Mouse (Mus musculus): Measurements from ENCODE around the gene Pigs. TPM values are rescaled to one million over a fixed set of nuclear protein-coding genes. Genes with fewer than 3 reads are reported as not detected.
A peak's percentile ranks its signal among the peaks of the same experiment; 100 is the strongest.

The Pigs gene
- polyA plus RNA-seq, 1 experiment from 2014 or later = 82.9 TPM

DNA sequence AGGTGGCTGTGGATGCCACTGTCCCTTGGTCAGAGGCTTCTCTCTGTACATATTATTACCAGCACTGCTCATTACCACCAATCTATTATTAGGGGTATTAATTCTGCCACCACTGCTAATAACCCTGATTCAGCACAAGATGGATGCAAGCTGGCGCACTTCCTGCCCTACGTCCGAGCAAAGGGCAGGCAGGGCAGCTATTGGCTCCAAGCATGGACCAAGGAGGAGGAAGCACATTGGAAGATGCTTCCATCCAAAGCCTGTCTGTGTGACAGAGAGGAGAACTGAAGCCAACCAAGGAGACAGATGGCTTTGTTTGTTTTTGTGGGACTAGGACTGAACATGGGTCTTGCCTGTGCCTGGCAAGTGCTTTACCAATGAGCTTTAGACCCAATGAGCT, 52.8 kb downstream of the Pigs start:
- Histone ChIP-seq H3K9me3 (no peaks in the 10 kb centered on the region), H3K27me3 (ENCODE audit: insufficient read depth, poor library complexity, severe bottlenecking) (peaks cover 4% of the 10 kb centered on the region; the same call in 1 of the 2 replicates), H3K4me3 (no peak overlapping the region), H3K27ac (no peak overlapping the region), H3K36me3 (no peaks in the 10 kb centered on the region), H3K4me1 (replicated peaks) (0 out of 2 replicates have a peak, but pooled peaks cover 15% of the 10 kb centered on the region)
- 90% methylated on average over 3 of the region's 3 CpGs for WGBS
- DNase-seq (ENCODE audit: low spot score) = no peak

DNA sequence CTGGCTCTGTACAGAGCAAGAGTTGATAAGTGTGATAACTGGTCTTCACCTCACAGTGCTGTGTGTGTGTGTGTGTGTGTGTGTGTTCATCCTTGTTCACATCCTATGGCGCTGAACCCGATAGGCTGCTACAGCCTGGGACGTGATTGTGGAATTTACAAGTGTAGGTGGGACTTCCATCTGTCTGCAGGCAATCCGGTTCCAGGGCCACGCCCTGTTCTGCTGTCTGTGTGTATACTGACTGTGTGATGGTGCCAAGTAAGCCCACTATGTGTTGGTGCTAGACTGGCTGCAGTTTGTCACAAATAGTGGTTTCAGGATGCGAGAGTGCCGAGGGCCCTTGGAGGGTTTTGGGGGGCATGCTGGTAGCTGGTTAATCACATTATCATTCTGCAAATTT, 54.1 kb downstream of the Pigs start:
- Histone ChIP-seq H3K4me3 (no peak overlapping the region), H3K9me3 (no peaks in the 10 kb centered on the region), H3K27me3 (ENCODE audit: insufficient read depth, poor library complexity, severe bottlenecking) (peaks cover 4% of the 10 kb centered on the region; the same call in 1 of the 2 replicates), H3K36me3 (no peaks in the 10 kb centered on the region), H3K27ac (0 out of 2 replicates have a peak overlapping the region, but pooled peaks have one; percentile 23), H3K4me1 (replicated peaks) (0 out of 2 replicates have a peak, but pooled peaks cover 17% of the 10 kb centered on the region)
- WGBS = 82% methylated on average over 7 of the region's 7 CpGs
- no peak for DNase-seq (ENCODE audit: low spot score)

DNA sequence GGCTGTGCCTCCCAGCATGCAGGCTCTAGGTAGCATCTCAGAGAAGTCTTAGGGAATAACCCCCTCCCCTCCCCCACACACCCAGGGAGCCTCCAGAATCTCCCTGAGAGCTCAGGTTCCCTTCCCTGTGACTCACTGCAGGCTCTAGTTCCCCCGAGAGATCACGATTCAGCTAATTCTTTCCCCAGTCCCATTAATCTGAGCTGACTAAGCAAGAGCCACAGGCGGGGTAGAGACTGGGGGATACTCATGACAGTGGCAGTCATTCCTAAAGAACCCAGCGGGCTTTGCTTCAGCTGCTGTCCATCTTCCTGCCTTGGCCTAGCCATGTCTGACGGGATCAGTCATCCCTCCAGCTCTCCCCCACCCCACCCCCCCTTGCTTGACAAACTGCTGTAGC, 54.5 kb downstream of the Pigs start:
- H3K27ac ChIP-seq = peak overlapping the region; percentile 23; the same call in 1 of the 2 replicates
- peaks cover 4% of the 10 kb centered on the region; the same call in 1 of the 2 replicates for H3K27me3 ChIP-seq (ENCODE audit: insufficient read depth, poor library complexity, severe bottlenecking)
- 40% methylated on average over 5 of the region's 5 CpGs for WGBS
- no peaks in the 10 kb centered on the region for H3K36me3 ChIP-seq
- no peaks in the 10 kb centered on the region for H3K9me3 ChIP-seq
- H3K4me1 ChIP-seq (replicated peaks) = 0 out of 2 replicates have a peak, but pooled peaks cover 13% of the 10 kb centered on the region
- H3K4me3 ChIP-seq = no peak overlapping the region
- no peak for DNase-seq (ENCODE audit: low spot score)

DNA sequence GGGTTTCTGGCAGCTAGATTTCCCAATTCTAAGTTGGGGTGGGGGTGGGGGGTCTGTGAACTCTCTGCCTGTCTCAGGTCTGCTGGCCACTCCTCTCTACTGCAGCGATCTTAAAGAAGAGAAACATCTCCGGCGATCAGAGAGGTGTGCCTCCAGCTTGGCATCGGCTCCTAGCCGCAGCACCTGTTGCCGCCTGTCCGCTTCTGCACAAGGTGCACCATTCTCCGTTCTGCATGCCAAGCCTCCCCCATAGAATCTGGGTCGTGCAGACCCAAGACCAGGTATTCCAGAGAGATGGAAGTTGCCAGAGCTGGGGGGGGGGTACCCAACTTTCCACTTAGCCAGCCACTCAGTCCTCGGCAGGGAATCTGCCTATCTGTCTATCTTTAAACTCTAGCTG, 57.6 kb downstream of the Pigs start:
- Histone ChIP-seq H3K36me3 (no peaks in the 10 kb centered on the region), H3K27ac (no peak overlapping the region), H3K4me1 (replicated peaks) (0 out of 2 replicates have a peak, but pooled peaks cover 12% of the 10 kb centered on the region), H3K9me3 (no peaks in the 10 kb centered on the region), H3K4me3 (no peak overlapping the region), H3K27me3 (ENCODE audit: insufficient read depth, poor library complexity, severe bottlenecking) (no peaks in the 10 kb centered on the region)
- 86% methylated on average over 10 of the region's 10 CpGs for WGBS
- no peak for DNase-seq (ENCODE audit: low spot score)

DNA sequence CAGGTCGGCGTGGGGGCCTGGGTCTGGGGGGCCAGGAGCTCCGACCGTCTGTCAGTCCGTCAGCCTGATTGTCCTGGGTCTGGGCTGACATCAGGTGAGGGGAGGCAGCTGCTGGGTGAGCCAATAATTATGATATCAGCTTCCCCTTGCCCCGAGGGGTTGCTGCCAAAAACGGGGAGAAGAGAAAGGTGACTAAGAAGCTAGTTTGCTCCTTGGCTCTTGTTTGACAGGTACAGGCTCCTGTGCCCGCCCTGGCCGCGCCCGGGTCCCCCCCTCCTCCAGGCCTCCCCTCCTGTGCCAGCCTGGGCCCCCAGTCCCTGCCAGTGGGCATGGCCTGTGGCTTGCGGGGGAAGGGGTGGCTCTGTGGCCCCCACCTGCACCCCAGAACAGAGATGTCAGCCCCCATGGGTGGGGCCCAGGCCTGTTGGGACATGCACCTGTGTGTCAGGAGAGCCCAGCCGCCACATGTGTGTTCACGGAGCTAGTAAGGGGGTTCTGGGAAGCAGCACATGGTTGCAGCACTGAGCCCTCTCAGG, 58.4 kb downstream of the Pigs start, which contains the start of gene Foxn1:
Gene Foxn1, minus strand, starts transcription at position 51 of the 536 bp plus-strand sequence.
- no peaks in the 10 kb centered on the region for H3K27me3 ChIP-seq (ENCODE audit: insufficient read depth, poor library complexity, severe bottlenecking)
- no peak for DNase-seq (ENCODE audit: low spot score)
- H3K27ac ChIP-seq = 0 out of 2 replicates have a peak within 1 kb of the TSS, but pooled peaks have one; percentile 12
- no peaks in the 10 kb centered on the region for H3K36me3 ChIP-seq
- H3K4me1 ChIP-seq (replicated peaks) = 0 out of 2 replicates have a peak, but pooled peaks cover 12% of the 10 kb centered on the region
- no peaks in the 10 kb centered on the region for H3K9me3 ChIP-seq
- 80% methylated on average over 14 of the region's 14 CpGs for WGBS
- no peak within 1 kb of the TSS for H3K4me3 ChIP-seq

Other genes starting within 250 kb of the Pigs start
- 40.6 and 41.4 TPM in 2 replicates for gene Eral1, start 248.0 kb upstream of the Pigs start, polyA plus RNA-seq (2016; fragmentation: Nextera tagmentation; extraction: Ambion mirVana)
- gene Fam222b, start 233.8 kb upstream of the Pigs start, polyA plus RNA-seq (2016; fragmentation: Nextera tagmentation; extraction: Ambion mirVana) = 29.2 and 33.8 TPM in 2 replicates
- 124 and 163 TPM in 2 replicates for gene Traf4, start 162.8 kb upstream of the Pigs start, polyA plus RNA-seq (2016; fragmentation: Nextera tagmentation; extraction: Ambion mirVana)
- 11.3 and 12.1 TPM in 2 replicates for gene Nek8, start 151.7 kb upstream of the Pigs start, polyA plus RNA-seq (2016; fragmentation: Nextera tagmentation; extraction: Ambion mirVana)
- 7.0 and 8.9 TPM in 2 replicates for gene Tlcd1, start 151.7 kb upstream of the Pigs start, polyA plus RNA-seq (2016; fragmentation: Nextera tagmentation; extraction: Ambion mirVana)
- 1,007 and 1,099 TPM in 2 replicates for gene Rpl23a, start 144.8 kb upstream of the Pigs start, polyA plus RNA-seq (2016; fragmentation: Nextera tagmentation; extraction: Ambion mirVana)
- gene Rab34, start 140.0 kb upstream of the Pigs start, polyA plus RNA-seq (2016; fragmentation: Nextera tagmentation; extraction: Ambion mirVana) = 71.8 and 80.5 TPM in 2 replicates
- 1.6 and 1.8 TPM in 2 replicates for gene Proca1, start 135.0 kb upstream of the Pigs start, polyA plus RNA-seq (2016; fragmentation: Nextera tagmentation; extraction: Ambion mirVana)
- gene Sdf2, start 82.7 kb upstream of the Pigs start, polyA plus RNA-seq (2016; fragmentation: Nextera tagmentation; extraction: Ambion mirVana) = 53.6 and 63.8 TPM in 2 replicates
- 35.0 and 36.3 TPM in 2 replicates for gene Supt6, start 82.4 kb upstream of the Pigs start, polyA plus RNA-seq (2016; fragmentation: Nextera tagmentation; extraction: Ambion mirVana)
- gene 2610507B11Rik, start 66.7 kb upstream of the Pigs start, polyA plus RNA-seq (2016; fragmentation: Nextera tagmentation; extraction: Ambion mirVana) = 53.2 and 65.6 TPM in 2 replicates
- gene BC030499, start 37.6 kb upstream of the Pigs start, polyA plus RNA-seq (2016; fragmentation: Nextera tagmentation; extraction: Ambion mirVana) = 0.52 and 0.93 TPM in 2 replicates
- 53.2 and 62.7 TPM in 2 replicates for gene Spag5, start 26.9 kb upstream of the Pigs start, polyA plus RNA-seq (2016; fragmentation: Nextera tagmentation; extraction: Ambion mirVana)
- 2.5 and 3.1 TPM in 2 replicates for gene Aldoc, start 5.4 kb upstream of the Pigs start, polyA plus RNA-seq (2016; fragmentation: Nextera tagmentation; extraction: Ambion mirVana)
- 59.1 and 76.7 TPM in 2 replicates for gene Unc119, start 15.1 kb downstream of the Pigs start, polyA plus RNA-seq (2016; fragmentation: Nextera tagmentation; extraction: Ambion mirVana)
- not detected in 2 replicates for gene Foxn1, start 58.1 kb downstream of the Pigs start, polyA plus RNA-seq (2016; fragmentation: Nextera tagmentation; extraction: Ambion mirVana)
- not detected in 2 replicates for gene Slc13a2, start 93.8 kb downstream of the Pigs start, polyA plus RNA-seq (2016; fragmentation: Nextera tagmentation; extraction: Ambion mirVana)
- gene Slc46a1, start 137.3 kb downstream of the Pigs start, polyA plus RNA-seq (2016; fragmentation: Nextera tagmentation; extraction: Ambion mirVana) = 20.2 and 21.1 TPM in 2 replicates
- 11.2 and 20.8 TPM in 2 replicates for gene Sarm1, start 169.3 kb downstream of the Pigs start, polyA plus RNA-seq (2016; fragmentation: Nextera tagmentation; extraction: Ambion mirVana)
- gene Vtn, start 170.7 kb downstream of the Pigs start, polyA plus RNA-seq (2016; fragmentation: Nextera tagmentation; extraction: Ambion mirVana) = 66.9 and 96.6 TPM in 2 replicates
- not detected in 2 replicates for gene Sebox, start 175.0 kb downstream of the Pigs start, polyA plus RNA-seq (2016; fragmentation: Nextera tagmentation; extraction: Ambion mirVana)
- 84.0 and 86.4 TPM in 2 replicates for gene Tmem199, start 183.8 kb downstream of the Pigs start, polyA plus RNA-seq (2016; fragmentation: Nextera tagmentation; extraction: Ambion mirVana)
- 135 and 152 TPM in 2 replicates for gene Poldip2, start 183.8 kb downstream of the Pigs start, polyA plus RNA-seq (2016; fragmentation: Nextera tagmentation; extraction: Ambion mirVana)
- 70.4 and 81.6 TPM in 2 replicates for gene Tnfaip1, start 207.9 kb downstream of the Pigs start, polyA plus RNA-seq (2016; fragmentation: Nextera tagmentation; extraction: Ambion mirVana)
- 89.2 and 94.2 TPM in 2 replicates for gene Ift20, start 207.9 kb downstream of the Pigs start, polyA plus RNA-seq (2016; fragmentation: Nextera tagmentation; extraction: Ambion mirVana)
- gene Tmem97, start 222.4 kb downstream of the Pigs start, polyA plus RNA-seq (2016; fragmentation: Nextera tagmentation; extraction: Ambion mirVana) = 86.5 and 94.5 TPM in 2 replicates

All from hindbrain, embryonic 10.5 days (tissue).